Mouse (Mus musculus) intestine, postnatal 0 days (tissue): ENCODE measurements at regions not wholly inside any gene's neighbourhood (a gene's known extent, or its start where the extent isn't known, plus 50 kb on each side); places are given as distances from the start of the nearest gene placed in this dataset.

Source experiments
- ATAC-seq: fragments of 200-750 bp; cut with Nextera tagmentation; 2 replicates; pipeline ENCODE4 v1.8.0; 2017; ENCODE audit warnings: mild to moderate bottlenecking, moderate TSS enrichment, moderate library complexity
- H3K27ac ChIP-seq: fragments of 300-500 bp; sonication (generic); 2 replicates; pipeline ENCODE4 v1.5.1; 2014; ENCODE audit warnings: mild to moderate bottlenecking, low read depth, low read length, moderate library complexity
- H3K27me3 ChIP-seq: fragments of 300-500 bp; sonication (generic); replicated peaks from 2 replicates; pipeline ENCODE4 v1.6.1; 2014; ENCODE audit warnings: low read length, mixed read lengths; ENCODE audit not compliant: control insufficient read depth, insufficient read depth
- H3K36me3 ChIP-seq: fragments of 300-500 bp; sonication (generic); 2 replicates; pipeline ENCODE4 v1.6.1; 2014; ENCODE audit warnings: mild to moderate bottlenecking, moderate library complexity; ENCODE audit not compliant: control insufficient read depth, insufficient read depth
- H3K4me1 ChIP-seq: fragments of 300-500 bp; sonication (generic); replicated peaks from 2 replicates; pipeline ENCODE4 v1.6.1; 2014; ENCODE audit warnings: antibody characterized with exemption, low read length, mixed read lengths; ENCODE audit not compliant: control insufficient read depth, insufficient read depth
- H3K4me2 ChIP-seq: fragments of 300-500 bp; sonication (generic); replicated peaks from 2 replicates; pipeline ENCODE4 v1.6.1; 2014; ENCODE audit warnings: low read depth, mild to moderate bottlenecking, moderate library complexity
- H3K4me3 ChIP-seq: fragments of 300-500 bp; sonication (generic); 2 replicates; pipeline ENCODE4 v1.5.1; 2014; ENCODE audit warnings: low read depth, low read length
- H3K9ac ChIP-seq: fragments of 300-500 bp; sonication (generic); 2 replicates; pipeline ENCODE4 v1.6.1; 2014; ENCODE audit warnings: mild to moderate bottlenecking, low read depth, low read length
- H3K9me3 ChIP-seq: fragments of 300-500 bp; sonication (generic); 2 replicates; pipeline ENCODE4 v1.6.1; 2016; ENCODE audit warnings: mixed run types; ENCODE audit not compliant: control insufficient read depth
- CTCF ChIP-seq: sonication (generic); IDR thresholded peaks from 2 replicates; pipeline ENCODE4 v1.5.1; 2016; ENCODE audit warnings: low read depth, mild to moderate bottlenecking, control low read depth, antibody characterized with exemption, moderate library complexity
- WGBS: fragments of 180-500 bp; shearing (Covaris S2); extraction: QIAGEN DNeasy Blood & Tissue Kit; methylation state at CpG from one replicate; pipeline ENCODE4 v1.1.7; 2014; 5-methylcytosine and 5-hydroxymethylcytosine counted together

GRCm38 (mm10) chr2:70914372-70914771 is 88.8 kb upstream of the Tlk1 start:
- no peaks in the 10 kb centered on the region for H3K36me3 ChIP-seq
- H3K9ac ChIP-seq: no peak overlapping the region
- 80% methylated on average over 7 of the region's 7 CpGs for WGBS
- H3K4me2 ChIP-seq: no peak overlapping the region
- no peaks in the 10 kb centered on the region for H3K27me3 ChIP-seq
- H3K9me3 ChIP-seq: no peaks in the 10 kb centered on the region
- ATAC-seq: no peak
- H3K27ac ChIP-seq: no peak overlapping the region
- no peak for TF ChIP-seq CTCF
- H3K4me3 ChIP-seq: no peak overlapping the region
- no peaks in the 10 kb centered on the region for H3K4me1 ChIP-seq

GRCm38 (mm10) chr2:70909401-70909800 is 83.9 kb upstream of the Tlk1 start:
- Histone ChIP-seq H3K9ac (no peak overlapping the region), H3K4me3 (no peak overlapping the region), H3K4me1 (no peaks in the 10 kb centered on the region), H3K9me3 (no peaks in the 10 kb centered on the region), H3K27ac (no peak overlapping the region), H3K27me3 (no peaks in the 10 kb centered on the region), H3K4me2 (no peak overlapping the region), H3K36me3 (no peaks in the 10 kb centered on the region)
- ATAC-seq: no peak
- WGBS: 73% methylated on average over 1 of the region's 1 CpGs
- TF ChIP-seq CTCF: no peak

GRCm38 (mm10) chr2:70908579-70908978 is 83.1 kb upstream of the Tlk1 start:
- H3K9me3 ChIP-seq: no peaks in the 10 kb centered on the region
- no peak for TF ChIP-seq CTCF
- H3K36me3 ChIP-seq: no peaks in the 10 kb centered on the region
- no peak overlapping the region for H3K9ac ChIP-seq
- no peak overlapping the region for H3K4me2 ChIP-seq
- H3K27me3 ChIP-seq: no peaks in the 10 kb centered on the region
- no peak overlapping the region for H3K4me3 ChIP-seq
- no peak overlapping the region for H3K27ac ChIP-seq
- 85% methylated on average over 1 of the region's 1 CpGs for WGBS
- no peak for ATAC-seq
- H3K4me1 ChIP-seq: no peaks in the 10 kb centered on the region

- no peaks in the 10 kb centered on the region for H3K27me3 ChIP-seq
- H3K27ac ChIP-seq: no peak overlapping the region
- no peak for TF ChIP-seq CTCF
- WGBS: 39% methylated on average over 3 of the region's 3 CpGs
- no peaks in the 10 kb centered on the region for H3K9me3 ChIP-seq
- H3K4me1 ChIP-seq: no peaks in the 10 kb centered on the region
- ATAC-seq: no peak
- no peak overlapping the region for H3K9ac ChIP-seq
- no peaks in the 10 kb centered on the region for H3K36me3 ChIP-seq
- no peak overlapping the region for H3K4me2 ChIP-seq
- H3K4me3 ChIP-seq: no peak overlapping the region
These were observed 80.7 kb upstream of the Tlk1 start for GRCm38 (mm10) chr2:70906216-70906615.

GRCm38 (mm10) chr2:70904429-70904828 is 78.9 kb upstream of the Tlk1 start:
- no peak for TF ChIP-seq CTCF

GRCm38 (mm10) chr2:70902196-70902595 is 76.7 kb upstream of the Tlk1 start:
- WGBS: 62% methylated on average over 3 of the region's 3 CpGs
- Histone ChIP-seq H3K36me3 (no peaks in the 10 kb centered on the region), H3K9me3 (no peaks in the 10 kb centered on the region), H3K27ac (no peak overlapping the region), H3K4me3 (no peak overlapping the region), H3K9ac (no peak overlapping the region), H3K4me2 (no peak overlapping the region), H3K4me1 (no peaks in the 10 kb centered on the region), H3K27me3 (no peaks in the 10 kb centered on the region)
- TF ChIP-seq CTCF: no peak
- ATAC-seq: no peak

More at GRCm38 (mm10) chr2:70904429-70904828, 78.9 kb upstream of the Tlk1 start:
- H3K4me3 ChIP-seq: no peak overlapping the region
- no peak overlapping the region for H3K27ac ChIP-seq
- no peaks in the 10 kb centered on the region for H3K4me1 ChIP-seq
- H3K9me3 ChIP-seq: no peaks in the 10 kb centered on the region
- H3K4me2 ChIP-seq: no peak overlapping the region
- ATAC-seq: no peak
- no peaks in the 10 kb centered on the region for H3K36me3 ChIP-seq
- H3K9ac ChIP-seq: no peak overlapping the region
- 94% methylated on average over 5 of the region's 5 CpGs for WGBS
- H3K27me3 ChIP-seq: no peaks in the 10 kb centered on the region

- Histone ChIP-seq H3K4me1 (no peaks in the 10 kb centered on the region), H3K9me3 (no peaks in the 10 kb centered on the region), H3K36me3 (no peaks in the 10 kb centered on the region), H3K4me2 (peak overlapping the region; percentile 45), H3K27me3 (no peaks in the 10 kb centered on the region), H3K27ac (no peak overlapping the region), H3K4me3 (peak overlapping the region; percentile 24; the same call in 1 of the 2 replicates), H3K9ac (no peak overlapping the region)
- ATAC-seq: no peak
- TF ChIP-seq CTCF: no peak
- 18% methylated on average over 14 of the region's 14 CpGs for WGBS
These were observed 76.0 kb upstream of the Tlk1 start for GRCm38 (mm10) chr2:70901479-70901878.
